Mouse (Mus musculus) stomach, embryonic 14.5 days (tissue): ENCODE measurements around the gene Gdap1l1. TPM values are rescaled to one million over a fixed set of nuclear protein-coding genes. Genes with fewer than 3 reads are reported as not detected.

Experiments used
- ATAC-seq: fragments of 200-750 bp; cut with Nextera tagmentation; 2 replicates; pipeline ENCODE4 v1.8.0; 2017; ENCODE audit warnings: low read depth, moderate TSS enrichment; ENCODE audit not compliant: insufficient number of reproducible peaks, insufficient read depth, low FRiP score
- H3K27ac ChIP-seq: fragments of 300-500 bp; sonication (generic); 2 replicates; pipeline ENCODE4 v1.5.1; 2014; ENCODE audit warnings: mild to moderate bottlenecking, low read length, moderate library complexity, mixed read lengths
- H3K27me3 ChIP-seq: fragments of 300-500 bp; sonication (generic); 2 replicates; pipeline ENCODE4 v1.6.1; 2014; ENCODE audit warnings: low read length, control low read depth, mixed read lengths; ENCODE audit not compliant: control insufficient read depth, insufficient read depth
- H3K36me3 ChIP-seq: fragments of 300-500 bp; sonication (generic); 2 replicates; pipeline ENCODE4 v1.6.1; 2014; ENCODE audit warnings: mild to moderate bottlenecking, control low read depth, low read length, moderate library complexity, mixed read lengths; ENCODE audit not compliant: control insufficient read depth, insufficient read depth
- H3K4me1 ChIP-seq: fragments of 300-500 bp; sonication (generic); 2 replicates; pipeline ENCODE4 v1.6.1; 2014; ENCODE audit warnings: low read length, control low read depth, mixed read lengths; ENCODE audit not compliant: control insufficient read depth, insufficient read depth
- H3K4me2 ChIP-seq: fragments of 300-500 bp; sonication (generic); replicated peaks from 2 replicates; pipeline ENCODE4 v1.6.1; 2014; ENCODE audit warnings: low read depth, low read length, control low read depth
- H3K4me3 ChIP-seq: fragments of 300-500 bp; sonication (generic); 2 replicates; pipeline ENCODE4 v1.5.1; 2014; ENCODE audit warnings: low read depth, low read length, control low read depth
- H3K9ac ChIP-seq: fragments of 300-500 bp; sonication (generic); replicated peaks from 2 replicates; pipeline ENCODE4 v1.6.1; 2014; ENCODE audit warnings: low read depth, mild to moderate bottlenecking, control low read depth, low read length, moderate library complexity, mixed read lengths
- H3K9me3 ChIP-seq: fragments of 300-500 bp; sonication (generic); 2 replicates; pipeline ENCODE4 v1.6.1; 2016; ENCODE audit warnings: low read depth, low read length, control low read depth; ENCODE audit not compliant: control insufficient read depth
- WGBS: fragments of 180-500 bp; shearing (Covaris S2); extraction: QIAGEN DNeasy Blood & Tissue Kit; methylation state at CpG from one replicate; pipeline ENCODE4 v1.1.7; 2014; 5-methylcytosine and 5-hydroxymethylcytosine counted together
- polyA plus RNA-seq: library from polyadenylated mRNA; unstranded; fragments of >200 nt; fragmentation: Nextera tagmentation; extraction: Ambion mirVana; gene quantifications from 2 replicates; pipeline ENCODE4 v1.2.1, GENCODE M21; 2014

Gene Gdap1l1
- polyA plus RNA-seq, 1 experiment from 2014 or later = 8.4 TPM

GRCm38 (mm10) chr2:163417026-163417425 lies 21.2 kb upstream of the Gdap1l1 start:
- Histone ChIP-seq H3K36me3 (peaks cover 11% of the 10 kb centered on the region; the same call in 1 of the 2 replicates), H3K4me1 (peaks cover 15% of the 10 kb centered on the region), H3K27ac (no peak overlapping the region), H3K4me2 (no peak overlapping the region), H3K27me3 (no peaks in the 10 kb centered on the region), H3K4me3 (no peak overlapping the region), H3K9ac (no peak overlapping the region), H3K9me3 (no peaks in the 10 kb centered on the region)
- 89% methylated on average over 6 of the region's 6 CpGs for WGBS
- no peak for ATAC-seq

- no peak for ATAC-seq
- Histone ChIP-seq H3K36me3 (peaks cover 7% of the 10 kb centered on the region; the same call in 1 of the 2 replicates), H3K27ac (no peak overlapping the region), H3K4me3 (peak overlapping the region; percentile 99), H3K9ac (peak overlapping the region; percentile 92), H3K9me3 (no peaks in the 10 kb centered on the region), H3K27me3 (no peaks in the 10 kb centered on the region), H3K4me2 (peak overlapping the region; percentile 71), H3K4me1 (peaks cover 15% of the 10 kb centered on the region)
Measured at GRCm38 (mm10) chr2:163417830-163418229, 20.4 kb upstream of the Gdap1l1 start.

GRCm38 (mm10) chr2:163418841-163419345 lies 19.4 kb upstream of the Gdap1l1 start:
- H3K9me3 ChIP-seq = no peaks in the 10 kb centered on the region
- no peaks in the 10 kb centered on the region for H3K27me3 ChIP-seq
- H3K36me3 ChIP-seq = peaks cover 7% of the 10 kb centered on the region; the same call in 1 of the 2 replicates
- H3K4me1 ChIP-seq = peaks cover 15% of the 10 kb centered on the region
- peak overlapping the region; percentile 52; the same call in 1 of the 2 replicates for H3K27ac ChIP-seq
- peak; percentile 2; the same call in 1 of the 2 replicates for ATAC-seq
- H3K4me2 ChIP-seq = peak overlapping the region; percentile 71
- peak overlapping the region; percentile 92 for H3K9ac ChIP-seq
- H3K4me3 ChIP-seq = peak overlapping the region; percentile 99
- WGBS = under 1% methylated on average over 47 of the region's 50 CpGs

GRCm38 (mm10) chr2:163419346-163420045 lies 18.8 kb upstream of the Gdap1l1 start:
- no peaks in the 10 kb centered on the region for H3K27me3 ChIP-seq
- H3K9ac ChIP-seq = peak overlapping the region; percentile 92
- H3K9me3 ChIP-seq = no peaks in the 10 kb centered on the region
- under 1% methylated on average over 71 of the region's 71 CpGs for WGBS
- peaks cover 15% of the 10 kb centered on the region for H3K4me1 ChIP-seq
- H3K4me2 ChIP-seq = peak overlapping the region; percentile 72
- H3K27ac ChIP-seq = peak overlapping the region; percentile 55; the same call in 1 of the 2 replicates
- peak; percentile 99 for ATAC-seq
- H3K4me3 ChIP-seq = peak overlapping the region; percentile 99
- H3K36me3 ChIP-seq = peaks cover 4% of the 10 kb centered on the region; the same call in 1 of the 2 replicates

- no peaks in the 10 kb centered on the region for H3K27me3 ChIP-seq
- no peak overlapping the region; the same call in 1 of the 2 replicates for H3K27ac ChIP-seq
- no peaks in the 10 kb centered on the region for H3K9me3 ChIP-seq
- ATAC-seq = no peak
- peak overlapping the region; percentile 72 for H3K4me2 ChIP-seq
- peaks cover 15% of the 10 kb centered on the region for H3K4me1 ChIP-seq
- 27% methylated on average over 10 of the region's 10 CpGs for WGBS
- H3K9ac ChIP-seq = peak overlapping the region; percentile 76
- peak overlapping the region; percentile 99 for H3K4me3 ChIP-seq
- H3K36me3 ChIP-seq = no peaks in the 10 kb centered on the region
Measured at GRCm38 (mm10) chr2:163420366-163420886, 17.9 kb upstream of the Gdap1l1 start.

- Histone ChIP-seq H3K27ac (no peak overlapping the region), H3K4me2 (no peak overlapping the region), H3K4me3 (no peak overlapping the region), H3K27me3 (no peaks in the 10 kb centered on the region), H3K36me3 (no peaks in the 10 kb centered on the region), H3K9me3 (no peaks in the 10 kb centered on the region), H3K9ac (no peak overlapping the region), H3K4me1 (peaks cover 11% of the 10 kb centered on the region)
- 83% methylated on average over 9 of the region's 9 CpGs for WGBS
- ATAC-seq = no peak
Measured at GRCm38 (mm10) chr2:163422895-163423660, 15.2 kb upstream of the Gdap1l1 start.

GRCm38 (mm10) chr2:163424597-163424996 lies 13.7 kb upstream of the Gdap1l1 start, which contains the start of gene Oser1:
TSS of gene Oser1 (minus strand) at chr2:163424697.
- no peak for ATAC-seq
- WGBS = 77% methylated on average over 6 of the region's 6 CpGs
- H3K9ac ChIP-seq = no peak within 1 kb of the TSS

GRCm38 (mm10) chr2:163428346-163429011 lies 9.8 kb upstream of the Gdap1l1 start:
- Histone ChIP-seq H3K36me3 (no peaks in the 10 kb centered on the region), H3K27me3 (no peaks in the 10 kb centered on the region), H3K4me3 (no peak overlapping the region), H3K9me3 (no peaks in the 10 kb centered on the region), H3K27ac (no peak overlapping the region), H3K4me1 (no peaks in the 10 kb centered on the region), H3K4me2 (no peak overlapping the region), H3K9ac (no peak overlapping the region)
- no peak for ATAC-seq
- 33% methylated on average over 4 of the region's 4 CpGs for WGBS

More at GRCm38 (mm10) chr2:163424597-163424996, 13.7 kb upstream of the Gdap1l1 start, which contains the start of gene Oser1:
- Histone ChIP-seq H3K9me3 (no peaks in the 10 kb centered on the region), H3K4me2 (no peak within 1 kb of the TSS), H3K4me1 (peaks cover 5% of the 10 kb centered on the region; the same call in 1 of the 2 replicates), H3K27ac (no peak within 1 kb of the TSS), H3K27me3 (no peaks in the 10 kb centered on the region), H3K4me3 (no peak within 1 kb of the TSS), H3K36me3 (no peaks in the 10 kb centered on the region)
